Mouse (Mus musculus) intestine, embryonic 16.5 days (tissue): Measurements from ENCODE around the gene Sh3rf1. TPM values are rescaled to one million over a fixed set of nuclear protein-coding genes. Genes with fewer than 3 reads are reported as not detected.

Experiments
- ATAC-seq: fragments of 200-750 bp; cut with Nextera tagmentation; 2 replicates; pipeline ENCODE4 v1.8.0; 2017; ENCODE audit warnings: moderate TSS enrichment, moderate library complexity
- H3K27ac ChIP-seq: fragments of 300-500 bp; sonication (generic); 2 replicates; pipeline ENCODE4 v1.5.1; 2014; ENCODE audit warnings: mild to moderate bottlenecking, low read length
- H3K27me3 ChIP-seq: fragments of 300-500 bp; sonication (generic); replicated peaks from 2 replicates; pipeline ENCODE4 v1.6.1; 2014; ENCODE audit warnings: low read length, control low read depth, mixed read lengths; ENCODE audit not compliant: control insufficient read depth, insufficient read depth
- H3K36me3 ChIP-seq: fragments of 300-500 bp; sonication (generic); 2 replicates; pipeline ENCODE4 v1.6.1; 2014; ENCODE audit warnings: low read length, control low read depth; ENCODE audit not compliant: control insufficient read depth, insufficient read depth
- H3K4me1 ChIP-seq: fragments of 300-500 bp; sonication (generic); 2 replicates; pipeline ENCODE4 v1.6.1; 2014; ENCODE audit warnings: low read length, control low read depth, mixed read lengths; ENCODE audit not compliant: control insufficient read depth, insufficient read depth
- H3K4me2 ChIP-seq: fragments of 300-500 bp; sonication (generic); 2 replicates; pipeline ENCODE4 v1.6.1; 2014; ENCODE audit warnings: low read depth, low read length, control low read depth
- H3K4me3 ChIP-seq: fragments of 300-500 bp; sonication (generic); 2 replicates; pipeline ENCODE4 v1.5.1; 2014; ENCODE audit warnings: mild to moderate bottlenecking, low read length
- H3K9ac ChIP-seq: fragments of 300-500 bp; sonication (generic); 2 replicates; pipeline ENCODE4 v1.6.1; 2014; ENCODE audit warnings: low read depth, low read length
- H3K9me3 ChIP-seq: fragments of 300-500 bp; sonication (generic); 2 replicates; pipeline ENCODE4 v1.6.1; 2016; ENCODE audit warnings: low read length, control low read depth; ENCODE audit not compliant: control insufficient read depth
- WGBS: fragments of 180-500 bp; shearing (Covaris S2); extraction: QIAGEN DNeasy Blood & Tissue Kit; methylation state at CpG from one replicate; pipeline ENCODE4 v1.1.7; 2014; 5-methylcytosine and 5-hydroxymethylcytosine counted together
- polyA plus RNA-seq: library from polyadenylated mRNA; unstranded; fragments of >200 nt; fragmentation: Nextera tagmentation; extraction: Ambion mirVana; gene quantifications from 2 replicates; pipeline ENCODE4 v1.2.1, GENCODE M21; 2015

Gene Sh3rf1
- polyA plus RNA-seq, 1 experiment from 2014 or later = 11.0 TPM

- no peak overlapping the region for H3K4me3 ChIP-seq
- no peak overlapping the region; the same call in 1 of the 2 replicates for H3K27ac ChIP-seq
- no peaks in the 10 kb centered on the region; the same call in 1 of the 2 replicates for H3K4me1 ChIP-seq
- H3K9me3 ChIP-seq = no peaks in the 10 kb centered on the region
- H3K36me3 ChIP-seq = no peaks in the 10 kb centered on the region
- H3K4me2 ChIP-seq = no peak overlapping the region
- H3K27me3 ChIP-seq = no peaks in the 10 kb centered on the region
- 60% methylated on average over 8 of the region's 8 CpGs for WGBS
- H3K9ac ChIP-seq = no peak overlapping the region
- ATAC-seq = no peak
Measured at GRCm38 (mm10) chr8:61217426-61217825, 6.2 kb upstream of the Sh3rf1 start.

GRCm38 (mm10) chr8:61218439-61218838 lies 5.2 kb upstream of the Sh3rf1 start:
- 92% methylated on average over 2 of the region's 2 CpGs for WGBS
- Histone ChIP-seq H3K36me3 (no peaks in the 10 kb centered on the region), H3K4me1 (peaks cover 3% of the 10 kb centered on the region; the same call in 1 of the 2 replicates), H3K9ac (no peak overlapping the region), H3K27ac (no peak overlapping the region), H3K27me3 (no peaks in the 10 kb centered on the region), H3K4me3 (no peak overlapping the region), H3K9me3 (no peaks in the 10 kb centered on the region), H3K4me2 (no peak overlapping the region)
- no peak for ATAC-seq

DNA sequence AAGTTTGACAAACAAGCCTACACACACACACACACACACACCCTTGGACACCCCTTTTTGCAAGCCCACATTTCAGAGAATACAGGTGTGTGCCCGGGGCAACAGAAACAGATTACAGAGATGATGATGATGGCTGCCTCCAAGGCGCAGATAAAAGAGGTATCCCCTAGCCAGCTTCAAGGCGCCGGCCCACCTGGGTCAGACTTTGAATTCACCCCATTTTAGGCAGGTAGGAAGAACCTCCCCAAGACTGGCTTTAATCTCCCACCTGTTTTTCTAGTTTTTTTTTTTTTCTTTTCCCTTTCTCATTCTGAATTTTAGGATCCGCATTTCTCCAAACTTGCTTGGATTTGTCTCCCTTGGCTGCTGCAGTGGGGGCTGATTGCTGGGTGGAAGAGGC lies 389 bp upstream of the Sh3rf1 start:
- Histone ChIP-seq H3K27me3 (no peaks in the 10 kb centered on the region), H3K27ac (peak overlapping the region; percentile 79), H3K9ac (peak overlapping the region; percentile 86), H3K36me3 (no peaks in the 10 kb centered on the region), H3K4me2 (peak overlapping the region; percentile 86), H3K4me1 (peaks cover 8% of the 10 kb centered on the region), H3K4me3 (peak overlapping the region; percentile 81), H3K9me3 (no peaks in the 10 kb centered on the region)
- 26% methylated on average over 5 of the region's 5 CpGs for WGBS
- ATAC-seq = no peak

- Histone ChIP-seq H3K4me2 (peak overlapping the region; percentile 86), H3K9me3 (no peaks in the 10 kb centered on the region), H3K27ac (peak overlapping the region; percentile 79), H3K9ac (peak overlapping the region; percentile 86), H3K36me3 (peaks cover 5% of the 10 kb centered on the region; the same call in 1 of the 2 replicates), H3K4me3 (peak overlapping the region; percentile 81), H3K27me3 (no peaks in the 10 kb centered on the region), H3K4me1 (peaks cover 17% of the 10 kb centered on the region)
- WGBS = under 1% methylated on average over 35 of the region's 41 CpGs
- ATAC-seq = peak; percentile 76
Measured at GRCm38 (mm10) chr8:61224380-61225092, 864 bp downstream of the Sh3rf1 start.

DNA sequence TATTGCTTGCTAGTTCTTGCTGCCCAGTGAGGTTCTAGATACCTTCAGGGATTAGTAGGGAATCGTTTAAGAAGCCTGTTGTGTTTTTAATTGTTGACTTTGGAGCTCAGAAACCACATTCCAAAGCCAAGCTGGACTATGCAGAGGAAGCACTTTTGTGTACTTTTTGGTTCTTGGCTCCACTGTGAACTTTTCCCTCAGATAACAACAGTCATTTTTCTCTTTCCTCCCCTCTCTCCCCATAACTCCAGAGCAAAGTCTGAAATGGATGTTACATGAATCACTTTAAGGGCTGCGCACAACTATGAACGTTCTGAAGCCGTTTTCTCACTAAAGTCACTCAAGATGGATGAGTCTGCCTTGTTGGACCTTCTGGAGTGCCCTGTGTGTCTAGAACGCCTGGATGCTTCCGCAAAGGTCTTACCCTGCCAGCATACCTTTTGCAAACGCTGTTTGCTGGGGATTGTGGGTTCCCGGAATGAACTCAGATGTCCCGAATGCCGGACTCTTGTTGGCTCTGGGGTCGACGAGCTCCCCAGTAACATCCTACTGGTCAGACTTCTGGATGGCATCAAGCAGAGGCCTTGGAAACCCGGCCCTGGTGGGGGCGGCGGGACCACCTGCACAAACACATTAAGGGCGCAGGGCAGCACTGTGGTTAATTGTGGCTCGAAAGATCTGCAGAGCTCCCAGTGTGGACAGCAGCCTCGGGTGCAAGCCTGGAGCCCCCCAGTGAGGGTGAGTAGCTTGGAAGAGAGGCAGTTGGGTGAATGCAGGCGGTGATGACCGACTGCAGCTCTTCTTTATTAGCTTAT lies 2.1 kb downstream of the Sh3rf1 start:
- peak overlapping the region; percentile 86 for H3K4me2 ChIP-seq
- H3K9me3 ChIP-seq = no peaks in the 10 kb centered on the region
- H3K27me3 ChIP-seq = no peaks in the 10 kb centered on the region
- 37% methylated on average over 20 of the region's 20 CpGs for WGBS
- H3K36me3 ChIP-seq = peaks cover 5% of the 10 kb centered on the region; the same call in 1 of the 2 replicates
- no peak for ATAC-seq
- H3K27ac ChIP-seq = peak overlapping the region; percentile 52
- peaks cover 21% of the 10 kb centered on the region for H3K4me1 ChIP-seq
- H3K4me3 ChIP-seq = peak overlapping the region; percentile 81
- H3K9ac ChIP-seq = peak overlapping the region; percentile 61

DNA sequence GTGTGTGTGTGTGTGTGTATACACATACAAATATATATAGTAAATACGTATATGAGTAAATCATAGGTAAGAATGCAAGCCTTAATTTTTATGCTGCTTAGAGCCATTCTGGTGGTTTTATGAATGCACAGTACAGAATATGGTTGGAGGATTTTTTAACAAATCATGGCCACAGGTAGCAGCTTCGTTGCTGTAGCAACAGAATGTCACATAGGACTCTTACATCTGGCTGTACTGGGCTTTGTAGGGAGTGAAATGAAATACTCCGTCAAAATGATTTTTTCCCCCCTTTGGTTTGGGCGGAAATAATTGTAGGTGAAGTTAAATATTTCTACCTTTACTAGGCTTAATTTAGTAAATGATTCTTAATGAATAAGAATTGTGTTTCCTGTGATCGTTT lies 3.0 kb downstream of the Sh3rf1 start:
- Histone ChIP-seq H3K4me1 (peaks cover 21% of the 10 kb centered on the region), H3K4me3 (no peak overlapping the region; the same call in 1 of the 2 replicates), H3K27ac (no peak overlapping the region), H3K27me3 (no peaks in the 10 kb centered on the region), H3K9me3 (no peaks in the 10 kb centered on the region), H3K9ac (no peak overlapping the region), H3K36me3 (peaks cover 5% of the 10 kb centered on the region; the same call in 1 of the 2 replicates), H3K4me2 (peak overlapping the region; percentile 86; the same call in 1 of the 2 replicates)
- no peak for ATAC-seq
- WGBS = 81% methylated on average over 5 of the region's 5 CpGs

GRCm38 (mm10) chr8:61228678-61229077 lies 5.0 kb downstream of the Sh3rf1 start:
- Histone ChIP-seq H3K4me1 (peaks cover 18% of the 10 kb centered on the region), H3K27ac (no peak overlapping the region), H3K9me3 (no peaks in the 10 kb centered on the region), H3K36me3 (peaks cover 5% of the 10 kb centered on the region; the same call in 1 of the 2 replicates), H3K4me3 (no peak overlapping the region), H3K27me3 (no peaks in the 10 kb centered on the region), H3K4me2 (no peak overlapping the region), H3K9ac (no peak overlapping the region)
- no peak for ATAC-seq
- 73% methylated on average over 8 of the region's 8 CpGs for WGBS

DNA sequence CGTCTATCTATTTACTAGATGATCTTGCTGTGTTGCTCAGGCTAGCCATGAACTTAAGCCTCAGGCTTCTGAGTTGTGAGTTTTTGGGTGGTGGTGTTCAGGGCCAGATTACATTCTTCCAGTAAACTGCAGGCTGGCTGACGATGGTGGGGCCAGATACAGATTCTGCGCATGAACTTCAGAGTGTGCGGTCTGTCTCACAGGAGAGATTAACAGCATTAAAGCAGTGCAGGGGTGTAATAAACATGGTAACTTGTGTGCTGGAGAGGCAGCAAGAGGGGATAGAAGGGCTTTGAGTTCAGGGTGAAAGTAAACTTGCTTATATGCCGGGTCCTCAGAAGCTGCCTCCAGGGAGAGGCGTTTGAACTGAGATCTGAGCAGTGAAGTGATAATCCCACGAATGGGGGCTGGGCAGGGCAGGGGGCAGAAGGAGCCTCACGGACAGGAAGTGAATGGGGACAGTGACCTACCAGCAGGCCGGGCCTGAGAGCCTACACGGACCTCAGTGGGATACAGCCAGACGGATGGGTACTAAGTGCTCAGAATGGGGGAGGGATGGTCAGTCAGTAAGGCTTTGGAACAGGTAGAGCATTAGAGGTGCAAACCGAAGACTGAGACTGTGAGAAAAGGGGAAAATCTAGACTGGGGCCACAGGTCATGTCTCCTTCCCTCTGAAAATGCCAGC lies 6.0 kb downstream of the Sh3rf1 start:
- Histone ChIP-seq H3K36me3 (peaks cover 5% of the 10 kb centered on the region; the same call in 1 of the 2 replicates), H3K4me1 (peaks cover 19% of the 10 kb centered on the region), H3K4me3 (no peak overlapping the region), H3K9me3 (no peaks in the 10 kb centered on the region), H3K27ac (no peak overlapping the region), H3K4me2 (no peak overlapping the region), H3K27me3 (no peaks in the 10 kb centered on the region), H3K9ac (no peak overlapping the region)
- no peak for ATAC-seq
- WGBS = 56% methylated on average over 12 of the region's 12 CpGs
